Mouse (Mus musculus) heart, embryonic 12.5 days (tissue): ENCODE data around the gene Troap. TPM values are rescaled to one million over a fixed set of nuclear protein-coding genes. Genes with fewer than 3 reads are reported as not detected.

ENCODE experiments used
- ATAC-seq: fragments of 200-750 bp; cut with Nextera tagmentation; 2 replicates; pipeline ENCODE4 v1.8.0; 2017; ENCODE audit warnings: moderate TSS enrichment, moderate library complexity; ENCODE audit not compliant: insufficient number of reproducible peaks, low FRiP score
- H3K27ac ChIP-seq: fragments of 300-500 bp; sonication (generic); 2 replicates; pipeline ENCODE4 v1.5.1; 2016; ENCODE audit warnings: mild to moderate bottlenecking, moderate library complexity; ENCODE audit not compliant: poor library complexity, severe bottlenecking
- H3K27me3 ChIP-seq: fragments of 300-500 bp; sonication (generic); replicated peaks from 2 replicates; pipeline ENCODE4 v1.6.1; 2016; ENCODE audit warnings: mild to moderate bottlenecking, moderate library complexity
- H3K36me3 ChIP-seq: fragments of 300-500 bp; sonication (generic); 2 replicates; pipeline ENCODE4 v1.6.1; 2016; ENCODE audit warnings: mild to moderate bottlenecking, moderate library complexity
- H3K4me1 ChIP-seq: fragments of 300-500 bp; sonication (generic); replicated peaks from 2 replicates; pipeline ENCODE4 v1.6.1; 2016; ENCODE audit warnings: mild to moderate bottlenecking
- H3K4me2 ChIP-seq: fragments of 300-500 bp; sonication (generic); 2 replicates; pipeline ENCODE4 v1.6.1; 2016; ENCODE audit warnings: mild to moderate bottlenecking, moderate library complexity
- H3K4me3 ChIP-seq: fragments of 300-500 bp; sonication (generic); 2 replicates; pipeline ENCODE4 v1.5.1; 2016; ENCODE audit warnings: mild to moderate bottlenecking
- H3K9ac ChIP-seq: fragments of 300-500 bp; sonication (generic); 2 replicates; pipeline ENCODE4 v1.6.1; 2016; ENCODE audit warnings: mild to moderate bottlenecking, moderate library complexity
- H3K9me3 ChIP-seq: fragments of 300-500 bp; sonication (generic); replicated peaks from 2 replicates; pipeline ENCODE4 v1.6.1; 2016; ENCODE audit warnings: mild to moderate bottlenecking, moderate library complexity
- WGBS: fragments of 180-500 bp; shearing (Covaris S2); methylation state at CpG from one replicate; pipeline ENCODE4 v1.1.7; 2016; 5-methylcytosine and 5-hydroxymethylcytosine counted together
- polyA plus RNA-seq: library from polyadenylated mRNA; unstranded; fragments of >200 nt; fragmentation: Nextera tagmentation; extraction: Ambion mirVana; gene quantifications from 2 replicates; pipeline ENCODE4 v1.2.1, GENCODE M21; 2016

Troap gene
- polyA plus RNA-seq, 1 experiment from 2014 or later, result 27.2 TPM

DNA sequence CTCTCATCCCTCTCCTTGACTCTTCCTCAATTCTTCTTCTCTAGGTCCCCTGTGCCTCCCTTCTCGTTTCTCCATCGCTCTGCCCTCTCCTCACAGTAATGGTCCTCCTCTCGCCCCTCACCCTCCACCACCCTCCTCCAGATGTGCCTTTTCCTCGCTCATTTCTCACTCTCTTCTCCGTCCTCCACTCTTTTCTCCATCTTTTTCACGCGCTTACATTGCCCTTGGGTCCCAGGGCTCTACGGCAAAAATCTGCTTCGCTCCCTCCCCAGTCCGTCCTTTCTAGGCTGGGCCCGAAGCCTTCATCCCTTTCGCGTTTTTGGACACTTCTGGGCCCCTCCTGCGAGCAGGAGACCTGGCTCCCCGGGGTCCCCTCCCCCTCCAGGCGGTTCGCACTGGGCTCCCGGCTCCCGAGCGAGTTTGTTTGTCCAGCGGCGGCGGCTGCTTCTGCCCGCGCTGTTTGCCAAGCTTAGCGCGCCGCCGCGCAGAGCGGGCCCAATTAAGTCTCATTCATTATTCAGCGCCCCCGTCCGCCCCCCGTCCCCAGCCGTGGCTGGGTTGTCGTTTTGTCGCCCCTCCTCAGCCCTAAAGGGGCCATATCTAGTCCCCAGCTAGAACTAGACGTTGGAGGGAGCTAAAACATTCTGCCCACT lies 23.6 kb downstream of the Troap start:
- WGBS, result 1% methylated on average over 39 of the region's 39 CpGs
- Histone ChIP-seq H3K27me3 (peaks cover 65% of the 10 kb centered on the region), H3K4me1 (peaks cover 48% of the 10 kb centered on the region), H3K9me3 (no peaks in the 10 kb centered on the region), H3K27ac (no peak overlapping the region), H3K36me3 (no peaks in the 10 kb centered on the region), H3K4me3 (peak overlapping the region; percentile 48), H3K9ac (peak overlapping the region; percentile 61), H3K4me2 (peak overlapping the region; percentile 73)
- no peak for ATAC-seq

- ATAC-seq, result no peak
- H3K4me3 ChIP-seq, result peak overlapping the region; percentile 48
- peaks cover 60% of the 10 kb centered on the region for H3K27me3 ChIP-seq
- WGBS, result 3% methylated on average over 9 of the region's 9 CpGs
- peak overlapping the region; percentile 61 for H3K9ac ChIP-seq
- no peaks in the 10 kb centered on the region for H3K36me3 ChIP-seq
- peak overlapping the region; percentile 73 for H3K4me2 ChIP-seq
- no peak overlapping the region for H3K27ac ChIP-seq
- no peaks in the 10 kb centered on the region for H3K9me3 ChIP-seq
- H3K4me1 ChIP-seq, result peaks cover 46% of the 10 kb centered on the region
Measured at GRCm38 (mm10) chr15:99098493-99098861, 24.1 kb downstream of the Troap start.

GRCm38 (mm10) chr15:99099139-99099556 lies 24.8 kb downstream of the Troap start:
- Histone ChIP-seq H3K36me3 (no peaks in the 10 kb centered on the region), H3K9ac (no peak overlapping the region), H3K4me2 (peak overlapping the region; percentile 73), H3K4me1 (peaks cover 41% of the 10 kb centered on the region), H3K27ac (no peak overlapping the region), H3K9me3 (no peaks in the 10 kb centered on the region), H3K4me3 (peak overlapping the region; percentile 48), H3K27me3 (peaks cover 54% of the 10 kb centered on the region)
- ATAC-seq, result no peak
- 3% methylated on average over 15 of the region's 15 CpGs for WGBS

GRCm38 (mm10) chr15:99099984-99100383 lies 25.6 kb downstream of the Troap start:
- Histone ChIP-seq H3K27me3 (peaks cover 48% of the 10 kb centered on the region), H3K36me3 (no peaks in the 10 kb centered on the region), H3K9ac (no peak overlapping the region), H3K4me3 (no peak overlapping the region), H3K4me2 (no peak overlapping the region), H3K4me1 (peaks cover 35% of the 10 kb centered on the region), H3K27ac (no peak overlapping the region), H3K9me3 (no peaks in the 10 kb centered on the region)
- no peak for ATAC-seq
- 60% methylated on average over 3 of the region's 3 CpGs for WGBS

GRCm38 (mm10) chr15:99105238-99105637 lies 30.9 kb downstream of the Troap start:
- no peaks in the 10 kb centered on the region for H3K36me3 ChIP-seq
- no peak overlapping the region for H3K4me2 ChIP-seq
- H3K27me3 ChIP-seq, result 0 out of 2 replicates have a peak, but pooled peaks cover under 1% of the 10 kb centered on the region
- no peak for ATAC-seq
- H3K9me3 ChIP-seq, result no peaks in the 10 kb centered on the region
- no peaks in the 10 kb centered on the region for H3K4me1 ChIP-seq
- H3K9ac ChIP-seq, result no peak overlapping the region
- H3K27ac ChIP-seq, result no peak overlapping the region
- WGBS, result 54% methylated on average over 7 of the region's 7 CpGs
- H3K4me3 ChIP-seq, result no peak overlapping the region

GRCm38 (mm10) chr15:99107866-99108265 lies 33.5 kb downstream of the Troap start:
- WGBS, result 62% methylated on average over 3 of the region's 3 CpGs
- Histone ChIP-seq H3K9me3 (no peaks in the 10 kb centered on the region), H3K27me3 (no peaks in the 10 kb centered on the region), H3K4me1 (no peaks in the 10 kb centered on the region), H3K4me3 (no peak overlapping the region), H3K4me2 (no peak overlapping the region), H3K27ac (no peak overlapping the region), H3K36me3 (no peaks in the 10 kb centered on the region), H3K9ac (no peak overlapping the region)
- ATAC-seq, result no peak

GRCm38 (mm10) chr15:99111139-99111538 lies 36.8 kb downstream of the Troap start:
- Histone ChIP-seq H3K27me3 (no peaks in the 10 kb centered on the region), H3K27ac (no peak overlapping the region), H3K9me3 (no peaks in the 10 kb centered on the region), H3K9ac (no peak overlapping the region), H3K4me3 (no peak overlapping the region), H3K36me3 (no peaks in the 10 kb centered on the region), H3K4me2 (no peak overlapping the region), H3K4me1 (0 out of 2 replicates have a peak, but pooled peaks cover 6% of the 10 kb centered on the region)
- ATAC-seq, result no peak
- WGBS, result 81% methylated on average over 3 of the region's 3 CpGs

GRCm38 (mm10) chr15:99111809-99112208 lies 37.4 kb downstream of the Troap start:
- Histone ChIP-seq H3K27ac (peak overlapping the region; percentile 17), H3K9me3 (no peaks in the 10 kb centered on the region), H3K4me2 (no peak overlapping the region), H3K9ac (no peak overlapping the region), H3K27me3 (no peaks in the 10 kb centered on the region), H3K4me3 (no peak overlapping the region), H3K36me3 (no peaks in the 10 kb centered on the region), H3K4me1 (peaks cover 12% of the 10 kb centered on the region; the same call in 1 of the 2 replicates)
- 52% methylated on average over 4 of the region's 4 CpGs for WGBS
- no peak for ATAC-seq

DNA sequence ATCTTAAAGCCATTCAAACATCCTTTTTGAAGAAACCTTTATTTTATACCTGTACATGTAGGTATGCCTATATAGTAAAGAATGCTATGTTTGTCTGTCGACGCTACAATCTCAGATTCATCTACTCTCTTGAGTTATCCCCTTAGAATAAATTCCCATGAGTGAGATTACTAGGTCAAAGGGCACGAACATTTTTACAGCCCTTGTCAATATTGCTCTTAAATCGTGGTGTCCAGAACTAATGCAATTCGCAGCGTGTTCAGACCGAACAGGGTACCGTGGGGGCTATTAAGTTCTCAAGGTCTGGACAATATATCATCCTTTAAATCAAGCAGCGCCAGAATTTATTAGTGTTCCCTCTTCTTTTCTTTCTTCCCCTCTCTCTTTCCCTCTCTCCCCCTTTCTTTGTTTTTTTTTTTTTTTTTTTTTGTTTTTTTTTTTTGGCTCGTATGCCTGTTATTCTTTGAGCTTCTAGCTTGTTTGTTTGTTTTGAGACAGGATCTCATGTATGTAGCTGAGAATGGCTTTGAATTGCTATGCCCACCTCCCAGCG lies 38.5 kb downstream of the Troap start:
- Histone ChIP-seq H3K36me3 (no peaks in the 10 kb centered on the region), H3K27me3 (no peaks in the 10 kb centered on the region), H3K4me3 (no peak overlapping the region), H3K9me3 (no peaks in the 10 kb centered on the region), H3K4me1 (peaks cover 14% of the 10 kb centered on the region; the same call in 1 of the 2 replicates), H3K4me2 (peak overlapping the region; percentile 44; the same call in 1 of the 2 replicates), H3K9ac (no peak overlapping the region), H3K27ac (no peak overlapping the region)
- WGBS, result 67% methylated on average over 11 of the region's 11 CpGs
- no peak for ATAC-seq

DNA sequence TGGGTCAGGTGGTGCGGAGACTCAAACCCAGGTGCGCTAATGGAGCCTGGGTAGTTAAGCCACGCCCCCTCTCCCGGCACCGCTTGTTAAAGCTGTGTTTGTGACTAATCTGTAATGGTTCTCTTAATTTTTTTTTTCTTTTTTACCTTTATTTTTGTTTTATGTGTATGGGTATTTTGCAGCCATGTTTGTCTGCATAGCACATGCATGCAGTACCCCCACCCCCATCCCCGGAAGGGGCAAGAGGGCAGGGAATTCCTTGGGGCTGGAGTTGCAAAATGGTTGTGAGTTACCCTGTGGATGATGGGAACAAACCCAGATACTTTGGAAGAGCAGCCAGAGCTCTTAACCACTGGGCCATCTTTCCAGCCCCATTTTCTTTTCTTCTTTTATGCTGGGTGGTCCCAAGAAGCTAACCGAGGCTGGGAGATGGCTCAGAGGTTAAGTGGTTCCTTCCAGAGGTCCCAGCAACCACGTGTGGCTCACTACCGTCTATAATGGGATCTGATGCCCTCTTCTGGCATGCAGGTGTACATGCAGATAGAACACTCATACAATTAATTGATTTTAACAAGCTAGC lies 39.1 kb downstream of the Troap start:
- no peaks in the 10 kb centered on the region for H3K36me3 ChIP-seq
- 10% methylated on average over 9 of the region's 9 CpGs for WGBS
- no peak overlapping the region for H3K27ac ChIP-seq
- no peaks in the 10 kb centered on the region for H3K27me3 ChIP-seq
- ATAC-seq, result no peak
- H3K4me2 ChIP-seq, result peak overlapping the region; percentile 44; the same call in 1 of the 2 replicates
- H3K4me3 ChIP-seq, result no peak overlapping the region
- peaks cover 14% of the 10 kb centered on the region; the same call in 1 of the 2 replicates for H3K4me1 ChIP-seq
- no peaks in the 10 kb centered on the region for H3K9me3 ChIP-seq
- no peak overlapping the region for H3K9ac ChIP-seq

- no peak overlapping the region for H3K4me3 ChIP-seq
- H3K4me1 ChIP-seq, result peaks cover 14% of the 10 kb centered on the region; the same call in 1 of the 2 replicates
- ATAC-seq, result no peak
- H3K27ac ChIP-seq, result peak overlapping the region; percentile 35; the same call in 1 of the 2 replicates
- H3K9me3 ChIP-seq, result no peaks in the 10 kb centered on the region
- no peak overlapping the region for H3K4me2 ChIP-seq
- 55% methylated on average over 14 of the region's 14 CpGs for WGBS
- H3K9ac ChIP-seq, result no peak overlapping the region
- no peaks in the 10 kb centered on the region for H3K27me3 ChIP-seq
- H3K36me3 ChIP-seq, result no peaks in the 10 kb centered on the region
Measured at GRCm38 (mm10) chr15:99114312-99115064, 40.1 kb downstream of the Troap start.
